Mouse (Mus musculus): ENCODE measurements at regions not wholly inside any gene's neighbourhood (a gene's known extent, or its start where the extent isn't known, plus 50 kb on each side); places are given as distances from the start of the nearest gene placed in this dataset.

DNA sequence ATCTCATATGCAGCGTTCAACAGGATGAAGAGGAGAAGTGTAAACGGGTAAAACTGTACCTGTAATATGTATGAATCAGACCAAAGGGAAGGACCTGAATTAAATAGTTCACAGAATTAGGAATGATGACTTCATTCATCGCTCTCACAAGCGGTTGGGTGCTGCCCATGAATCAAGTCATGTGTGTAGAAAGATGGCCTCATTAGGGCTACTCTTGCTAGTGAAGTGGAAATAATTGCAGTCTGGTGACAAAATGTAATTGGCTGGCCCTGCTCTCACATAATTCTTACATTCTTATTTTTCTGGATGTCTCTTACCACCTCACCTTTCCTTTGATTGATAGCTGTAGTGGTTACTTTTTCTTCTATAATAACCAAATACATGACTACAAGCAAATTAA is 80.1 kb upstream of the Fat1 start:
- WGBS, result 85% methylated on average over 4 of the region's 4 CpGs
- Histone ChIP-seq H3K4me3 (no peak overlapping the region), H3K9me3 (replicated peaks) (no peaks in the 10 kb centered on the region), H3K27ac (no peak overlapping the region), H3K36me3 (ENCODE audit: poor library complexity, severe bottlenecking) (no peaks in the 10 kb centered on the region), H3K4me1 (no peaks in the 10 kb centered on the region), H3K4me2 (no peak overlapping the region), H3K27me3 (no peaks in the 10 kb centered on the region), H3K9ac (no peak overlapping the region)
- ATAC-seq, result no peak

DNA sequence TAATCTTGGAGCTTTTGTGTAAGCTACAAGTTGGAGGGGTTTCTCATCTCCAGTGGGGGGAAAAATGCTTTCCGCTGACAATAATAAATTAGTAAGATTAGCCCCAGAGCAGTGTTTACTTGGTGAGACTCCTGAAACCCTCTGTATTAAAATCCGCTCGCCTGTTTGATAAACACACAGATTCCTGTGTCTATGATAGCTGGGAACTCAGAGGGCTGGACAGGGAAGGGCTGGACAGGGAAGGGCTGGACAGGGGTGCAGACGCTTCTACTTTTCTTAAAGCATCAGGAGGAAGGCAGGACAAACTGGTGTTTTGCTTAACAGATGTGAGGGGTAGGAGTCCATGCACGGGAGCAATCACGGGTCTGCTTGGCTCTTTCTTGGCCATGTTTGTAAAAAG is 68.0 kb upstream of the Fat1 start:
- H3K4me3 ChIP-seq, result no peak overlapping the region
- 79% methylated on average over 6 of the region's 6 CpGs for WGBS
- no peaks in the 10 kb centered on the region for H3K4me1 ChIP-seq
- H3K27me3 ChIP-seq, result no peaks in the 10 kb centered on the region
- H3K27ac ChIP-seq, result no peak overlapping the region
- H3K4me2 ChIP-seq, result no peak overlapping the region
- H3K36me3 ChIP-seq (ENCODE audit: poor library complexity, severe bottlenecking), result no peaks in the 10 kb centered on the region
- no peaks in the 10 kb centered on the region for H3K9me3 ChIP-seq (replicated peaks)
- H3K9ac ChIP-seq, result no peak overlapping the region
- ATAC-seq, result no peak

DNA sequence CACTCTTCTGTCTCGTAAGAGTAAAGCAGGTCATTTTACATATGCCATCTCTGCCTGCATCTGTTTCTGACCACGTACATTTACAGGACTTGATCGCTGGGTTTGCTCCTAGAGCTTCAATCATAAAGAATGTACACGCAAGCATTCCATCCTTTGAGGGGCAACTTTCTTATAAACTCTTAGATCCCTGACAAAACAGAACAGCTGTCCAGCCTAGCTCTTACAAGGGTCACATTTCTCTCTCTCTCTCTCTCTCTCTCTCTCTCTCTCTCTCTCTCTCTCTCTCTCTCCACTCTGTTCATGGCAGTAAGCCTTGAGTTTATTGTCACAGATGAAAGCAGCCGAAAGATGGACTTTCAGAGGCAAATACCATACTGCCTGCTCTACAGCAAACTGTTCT is 67.6 kb upstream of the Fat1 start:
- no peak overlapping the region for H3K9ac ChIP-seq
- H3K27ac ChIP-seq, result no peak overlapping the region
- no peak overlapping the region for H3K4me3 ChIP-seq
- no peak overlapping the region for H3K4me2 ChIP-seq
- no peaks in the 10 kb centered on the region for H3K4me1 ChIP-seq
- WGBS, result 80% methylated on average over 5 of the region's 5 CpGs
- ATAC-seq, result no peak
- H3K9me3 ChIP-seq (replicated peaks), result no peaks in the 10 kb centered on the region
- no peaks in the 10 kb centered on the region for H3K36me3 ChIP-seq (ENCODE audit: poor library complexity, severe bottlenecking)
- no peaks in the 10 kb centered on the region for H3K27me3 ChIP-seq

DNA sequence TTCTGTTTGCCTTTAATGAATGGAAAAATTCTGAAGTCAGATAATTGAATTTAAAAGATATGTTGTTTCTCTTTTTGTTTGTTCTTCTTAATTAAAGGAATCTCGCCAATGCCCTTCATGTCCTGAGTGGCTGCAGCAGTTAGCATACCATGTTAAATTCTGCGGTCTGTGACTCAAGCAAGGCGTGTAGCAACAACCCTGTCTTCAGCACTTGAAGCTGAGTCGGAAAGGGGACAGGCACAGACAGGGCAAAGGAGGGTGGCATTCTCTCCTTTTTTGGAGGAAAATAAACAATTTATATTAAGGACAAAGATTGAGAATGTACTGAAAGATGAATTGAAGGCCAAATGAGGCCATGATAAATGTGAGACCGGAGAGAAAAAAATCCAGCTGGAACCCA is 58.2 kb upstream of the Fat1 start:
- Histone ChIP-seq H3K4me2 (no peak overlapping the region), H3K9me3 (replicated peaks) (no peaks in the 10 kb centered on the region), H3K4me3 (no peak overlapping the region), H3K9ac (no peak overlapping the region), H3K27me3 (no peaks in the 10 kb centered on the region), H3K36me3 (ENCODE audit: poor library complexity, severe bottlenecking) (no peaks in the 10 kb centered on the region), H3K27ac (no peak overlapping the region), H3K4me1 (no peaks in the 10 kb centered on the region)
- no peak for ATAC-seq
- 81% methylated on average over 5 of the region's 5 CpGs for WGBS

DNA sequence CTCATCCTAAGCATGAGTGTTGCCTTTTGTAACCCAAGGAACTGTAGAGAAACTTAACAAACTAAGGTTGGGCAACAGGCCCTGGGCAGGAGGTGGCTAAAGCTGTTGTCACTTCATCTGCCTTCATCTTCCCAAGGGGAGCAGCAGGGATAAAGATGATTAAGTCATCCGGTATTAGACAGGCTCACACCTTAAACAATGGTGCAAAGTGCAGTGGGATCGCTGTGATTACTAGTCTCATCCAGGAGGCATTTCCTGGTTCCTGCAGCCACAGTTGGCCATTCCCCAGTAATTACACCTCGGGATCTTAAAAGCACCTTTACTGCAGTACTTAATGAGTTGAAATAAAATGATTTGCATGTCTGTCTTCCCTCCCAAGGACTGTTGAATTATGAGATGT is 57.0 kb upstream of the Fat1 start:
- no peaks in the 10 kb centered on the region for H3K27me3 ChIP-seq
- no peak overlapping the region for H3K4me3 ChIP-seq
- H3K9ac ChIP-seq, result no peak overlapping the region
- no peak overlapping the region for H3K4me2 ChIP-seq
- H3K9me3 ChIP-seq (replicated peaks), result no peaks in the 10 kb centered on the region
- no peak for ATAC-seq
- H3K36me3 ChIP-seq (ENCODE audit: poor library complexity, severe bottlenecking), result no peaks in the 10 kb centered on the region
- WGBS, result 65% methylated on average over 3 of the region's 3 CpGs
- no peaks in the 10 kb centered on the region for H3K4me1 ChIP-seq
- no peak overlapping the region for H3K27ac ChIP-seq

DNA sequence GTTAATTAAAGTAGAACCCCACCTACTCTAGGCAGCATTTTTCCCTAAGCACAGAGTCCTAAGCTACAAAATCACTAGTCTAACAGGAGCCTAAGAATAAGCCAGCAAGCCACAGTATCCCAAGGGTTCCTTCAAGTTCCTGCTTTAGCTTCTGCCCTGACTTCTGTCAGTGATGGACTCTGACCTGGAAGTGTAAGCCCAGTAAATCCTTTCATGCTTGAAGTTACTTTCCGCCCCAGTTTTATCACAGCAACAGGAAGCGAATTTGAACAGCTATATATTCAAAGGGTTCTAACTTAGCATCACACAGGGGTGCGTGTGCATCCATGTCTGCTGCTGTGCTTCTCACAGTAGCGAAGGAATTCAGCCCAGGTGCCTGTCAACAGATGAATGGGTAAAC is 56.1 kb upstream of the Fat1 start:
- no peak overlapping the region for H3K4me2 ChIP-seq
- H3K36me3 ChIP-seq (ENCODE audit: poor library complexity, severe bottlenecking), result no peaks in the 10 kb centered on the region
- WGBS, result 87% methylated on average over 4 of the region's 4 CpGs
- H3K9me3 ChIP-seq (replicated peaks), result no peaks in the 10 kb centered on the region
- H3K4me3 ChIP-seq, result no peak overlapping the region
- H3K4me1 ChIP-seq, result no peaks in the 10 kb centered on the region
- ATAC-seq, result no peak
- no peak overlapping the region for H3K27ac ChIP-seq
- no peak overlapping the region for H3K9ac ChIP-seq
- H3K27me3 ChIP-seq, result no peaks in the 10 kb centered on the region

DNA sequence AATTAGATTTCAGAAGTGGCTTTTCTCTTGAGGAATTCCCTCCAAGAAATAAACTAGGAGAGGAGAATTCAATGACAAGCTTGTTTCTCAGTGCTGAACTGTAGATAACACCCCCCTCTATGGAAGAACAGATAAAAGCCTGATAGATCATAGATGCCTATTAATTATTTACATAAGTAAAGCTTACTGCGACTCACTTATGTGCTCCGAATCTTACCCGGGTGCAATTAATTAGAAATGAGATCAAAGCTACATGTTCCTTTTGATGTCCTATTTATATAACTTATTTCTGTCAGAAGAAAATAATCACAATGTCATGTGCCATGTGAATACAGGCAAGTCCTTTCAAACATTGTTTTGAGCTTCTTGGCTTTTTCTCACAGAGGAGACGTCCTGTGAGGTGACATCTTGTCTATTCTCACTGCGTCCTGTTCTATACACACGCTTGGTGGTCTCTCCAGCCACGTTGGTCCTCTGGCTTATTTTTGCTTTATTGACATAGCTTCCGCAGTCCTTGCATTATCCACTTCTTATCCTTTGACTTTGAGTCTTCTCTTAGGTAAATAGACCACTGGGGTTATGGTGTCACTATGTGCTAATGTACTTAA is 50.7 kb upstream of the Fat1 start:
- 56% methylated on average over 8 of the region's 8 CpGs for WGBS
- Histone ChIP-seq H3K4me1 (no peaks in the 10 kb centered on the region), H3K9me3 (replicated peaks) (no peaks in the 10 kb centered on the region), H3K4me3 (no peak overlapping the region), H3K9ac (no peak overlapping the region), H3K4me2 (no peak overlapping the region), H3K36me3 (ENCODE audit: poor library complexity, severe bottlenecking) (no peaks in the 10 kb centered on the region), H3K27ac (no peak overlapping the region), H3K27me3 (no peaks in the 10 kb centered on the region)
- ATAC-seq, result no peak
